Mouse (Mus musculus) hindbrain, embryonic 10.5 days (tissue): ENCODE data around the gene Tdo2. TPM values are rescaled to one million over a fixed set of nuclear protein-coding genes. Genes with fewer than 3 reads are reported as not detected.

ENCODE experiments used
- DNase-seq: peaks from one replicate; pipeline ENCODE4 v3.0.0-alpha.2; 2017; ENCODE audit warnings: low spot score
- H3K27ac ChIP-seq: fragments of 300-500 bp; sonication (generic); 2 replicates; pipeline ENCODE4 v1.5.1; 2016; ENCODE audit warnings: mild to moderate bottlenecking, moderate library complexity
- H3K27me3 ChIP-seq: fragments of 300-500 bp; sonication (generic); 2 replicates; pipeline ENCODE4 v1.6.1; 2016; ENCODE audit warnings: mild to moderate bottlenecking; ENCODE audit not compliant: poor library complexity, insufficient read depth, severe bottlenecking
- H3K36me3 ChIP-seq: fragments of 300-500 bp; sonication (generic); 2 replicates; pipeline ENCODE4 v1.6.1; 2016; ENCODE audit warnings: mild to moderate bottlenecking, moderate library complexity
- H3K4me1 ChIP-seq: fragments of 300-500 bp; sonication (generic); replicated peaks from 2 replicates; pipeline ENCODE4 v1.6.1; 2016; ENCODE audit warnings: mild to moderate bottlenecking
- H3K4me3 ChIP-seq: fragments of 300-500 bp; sonication (generic); 2 replicates; pipeline ENCODE4 v1.5.1; 2016; ENCODE audit warnings: mild to moderate bottlenecking, moderate library complexity
- H3K9me3 ChIP-seq: fragments of 300-500 bp; sonication (generic); 2 replicates; pipeline ENCODE4 v1.6.1; 2016; ENCODE audit warnings: mild to moderate bottlenecking, moderate library complexity
- WGBS: fragments of 180-500 bp; shearing (Covaris S2); methylation state at CpG from one replicate; pipeline ENCODE4 v1.1.7; 2016; 5-methylcytosine and 5-hydroxymethylcytosine counted together
- polyA plus RNA-seq: library from polyadenylated mRNA; unstranded; fragments of >200 nt; fragmentation: Nextera tagmentation; extraction: Ambion mirVana; gene quantifications from 2 replicates; pipeline ENCODE4 v1.2.1, GENCODE M21; 2016

Tdo2 gene
- polyA plus RNA-seq, result not detected in 2 replicates

- H3K27ac ChIP-seq, result no peak within 1 kb of the TSS
- no peaks in the 10 kb centered on the region for H3K36me3 ChIP-seq
- no peaks in the 10 kb centered on the region for H3K9me3 ChIP-seq
- H3K4me1 ChIP-seq, result no peaks in the 10 kb centered on the region
- no peak within 1 kb of the TSS for H3K4me3 ChIP-seq
- no peaks in the 10 kb centered on the region for H3K27me3 ChIP-seq
- DNase-seq, result no peak
These were observed at the start of gene Tdo2 for GRCm38 (mm10) chr3:81976102-81976501. Gene Tdo2 (minus strand): TSS chr3:81976202.

GRCm38 (mm10) chr3:82023065-82023464 is 47.1 kb upstream of the Tdo2 start:
- 83% methylated on average over 3 of the region's 3 CpGs for WGBS
- H3K27ac ChIP-seq, result no peak overlapping the region
- no peaks in the 10 kb centered on the region for H3K27me3 ChIP-seq
- H3K36me3 ChIP-seq, result no peaks in the 10 kb centered on the region
- no peaks in the 10 kb centered on the region for H3K9me3 ChIP-seq
- H3K4me3 ChIP-seq, result no peak overlapping the region
- H3K4me1 ChIP-seq, result no peaks in the 10 kb centered on the region
- DNase-seq, result no peak

- Histone ChIP-seq H3K4me3 (no peak overlapping the region), H3K36me3 (no peaks in the 10 kb centered on the region), H3K9me3 (no peaks in the 10 kb centered on the region), H3K4me1 (no peaks in the 10 kb centered on the region), H3K27ac (no peak overlapping the region), H3K27me3 (no peaks in the 10 kb centered on the region)
- WGBS, result 92% methylated on average over 8 of the region's 8 CpGs
- DNase-seq, result no peak
These were observed 46.5 kb upstream of the Tdo2 start for GRCm38 (mm10) chr3:82022421-82022920.

- H3K4me3 ChIP-seq, result no peak overlapping the region
- H3K9me3 ChIP-seq, result no peaks in the 10 kb centered on the region
- H3K27me3 ChIP-seq, result no peaks in the 10 kb centered on the region
- H3K27ac ChIP-seq, result no peak overlapping the region
- H3K36me3 ChIP-seq, result no peaks in the 10 kb centered on the region
- no peak for DNase-seq
- 75% methylated on average over 7 of the region's 7 CpGs for WGBS
- no peaks in the 10 kb centered on the region for H3K4me1 ChIP-seq
These were observed 38.2 kb upstream of the Tdo2 start for GRCm38 (mm10) chr3:82014148-82014703.

GRCm38 (mm10) chr3:82007002-82007401 is 31.0 kb upstream of the Tdo2 start:
- WGBS, result 92% methylated on average over 1 of the region's 1 CpGs
- Histone ChIP-seq H3K36me3 (no peaks in the 10 kb centered on the region), H3K27ac (no peak overlapping the region), H3K4me1 (no peaks in the 10 kb centered on the region), H3K27me3 (no peaks in the 10 kb centered on the region), H3K9me3 (no peaks in the 10 kb centered on the region), H3K4me3 (no peak overlapping the region)
- DNase-seq, result no peak

GRCm38 (mm10) chr3:81995988-81996387 is 20.0 kb upstream of the Tdo2 start:
- Histone ChIP-seq H3K9me3 (no peaks in the 10 kb centered on the region), H3K27ac (no peak overlapping the region), H3K4me1 (no peaks in the 10 kb centered on the region), H3K27me3 (no peaks in the 10 kb centered on the region), H3K4me3 (no peak overlapping the region), H3K36me3 (no peaks in the 10 kb centered on the region)
- WGBS, result 4% methylated on average over 1 of the region's 1 CpGs
- DNase-seq, result no peak

- DNase-seq, result no peak
- Histone ChIP-seq H3K27me3 (no peaks in the 10 kb centered on the region), H3K9me3 (no peaks in the 10 kb centered on the region), H3K36me3 (no peaks in the 10 kb centered on the region), H3K4me1 (no peaks in the 10 kb centered on the region), H3K4me3 (no peak overlapping the region), H3K27ac (no peak overlapping the region)
- WGBS, result 44% methylated on average over 4 of the region's 4 CpGs
These were observed 19.4 kb upstream of the Tdo2 start for GRCm38 (mm10) chr3:81995371-81995770.

GRCm38 (mm10) chr3:81990531-81990930 is 14.5 kb upstream of the Tdo2 start:
- Histone ChIP-seq H3K9me3 (no peaks in the 10 kb centered on the region), H3K36me3 (no peaks in the 10 kb centered on the region), H3K4me1 (no peaks in the 10 kb centered on the region), H3K4me3 (no peak overlapping the region), H3K27me3 (no peaks in the 10 kb centered on the region), H3K27ac (no peak overlapping the region)
- no peak for DNase-seq
- 77% methylated on average over 3 of the region's 3 CpGs for WGBS

GRCm38 (mm10) chr3:81989692-81990141 is 13.7 kb upstream of the Tdo2 start:
- no peak for DNase-seq
- Histone ChIP-seq H3K9me3 (no peaks in the 10 kb centered on the region), H3K4me3 (no peak overlapping the region), H3K36me3 (no peaks in the 10 kb centered on the region), H3K27ac (no peak overlapping the region), H3K4me1 (no peaks in the 10 kb centered on the region), H3K27me3 (no peaks in the 10 kb centered on the region)
- 53% methylated on average over 2 of the region's 2 CpGs for WGBS

GRCm38 (mm10) chr3:81987628-81988027 is 11.6 kb upstream of the Tdo2 start:
- Histone ChIP-seq H3K27ac (no peak overlapping the region), H3K27me3 (no peaks in the 10 kb centered on the region), H3K4me1 (no peaks in the 10 kb centered on the region), H3K36me3 (no peaks in the 10 kb centered on the region), H3K4me3 (no peak overlapping the region), H3K9me3 (no peaks in the 10 kb centered on the region)
- DNase-seq, result no peak
- 91% methylated on average over 3 of the region's 3 CpGs for WGBS

GRCm38 (mm10) chr3:81986103-81986502 is 10.1 kb upstream of the Tdo2 start:
- Histone ChIP-seq H3K27ac (no peak overlapping the region), H3K4me3 (no peak overlapping the region), H3K36me3 (no peaks in the 10 kb centered on the region), H3K4me1 (no peaks in the 10 kb centered on the region), H3K9me3 (no peaks in the 10 kb centered on the region), H3K27me3 (no peaks in the 10 kb centered on the region)
- DNase-seq, result no peak
- 91% methylated on average over 2 of the region's 2 CpGs for WGBS

GRCm38 (mm10) chr3:81985100-81985499 is 9.1 kb upstream of the Tdo2 start:
- Histone ChIP-seq H3K27me3 (no peaks in the 10 kb centered on the region), H3K4me3 (no peak overlapping the region), H3K9me3 (no peaks in the 10 kb centered on the region), H3K4me1 (no peaks in the 10 kb centered on the region), H3K27ac (no peak overlapping the region), H3K36me3 (no peaks in the 10 kb centered on the region)
- WGBS, result 59% methylated on average over 1 of the region's 1 CpGs
- DNase-seq, result no peak

- H3K36me3 ChIP-seq, result no peaks in the 10 kb centered on the region
These were observed 7.3 kb upstream of the Tdo2 start for GRCm38 (mm10) chr3:81983120-81983895.

More at GRCm38 (mm10) chr3:81983120-81983895, 7.3 kb upstream of the Tdo2 start:
- Histone ChIP-seq H3K27ac (no peak overlapping the region), H3K4me1 (no peaks in the 10 kb centered on the region), H3K27me3 (no peaks in the 10 kb centered on the region), H3K4me3 (no peak overlapping the region), H3K9me3 (no peaks in the 10 kb centered on the region)
- WGBS, result 88% methylated on average over 8 of the region's 8 CpGs
- DNase-seq, result no peak
